Mouse (Mus musculus) limb, embryonic 10.5 days (tissue): ENCODE measurements around the gene Maco1. TPM values are rescaled to one million over a fixed set of nuclear protein-coding genes. Genes with fewer than 3 reads are reported as not detected.
"Not testable (repeated sequence)": the region's sequence is repeated elsewhere in the genome, so short reads cannot be mapped to it uniquely, and the experiment has no call there.

Source experiments
- DNase-seq: peaks from one replicate; pipeline ENCODE4 v3.0.0-alpha.2; 2017; ENCODE audit warnings: low spot score
- H3K27ac ChIP-seq: fragments of 300-500 bp; sonication (generic); 2 replicates; pipeline ENCODE4 v1.5.1; 2016; ENCODE audit warnings: mild to moderate bottlenecking
- H3K27me3 ChIP-seq: fragments of 300-500 bp; sonication (generic); 2 replicates; pipeline ENCODE4 v1.6.1; 2016; ENCODE audit warnings: low read depth, mild to moderate bottlenecking; ENCODE audit not compliant: poor library complexity, severe bottlenecking
- H3K36me3 ChIP-seq: fragments of 300-500 bp; sonication (generic); 2 replicates; pipeline ENCODE4 v1.6.1; 2016; ENCODE audit warnings: mild to moderate bottlenecking, moderate library complexity
- H3K4me1 ChIP-seq: fragments of 300-500 bp; sonication (generic); 2 replicates; pipeline ENCODE4 v1.6.1; 2016
- H3K4me3 ChIP-seq: fragments of 300-500 bp; sonication (generic); 2 replicates; pipeline ENCODE4 v1.5.1; 2016; ENCODE audit warnings: mild to moderate bottlenecking, moderate library complexity
- H3K9me3 ChIP-seq: fragments of 300-500 bp; sonication (generic); replicated peaks from 2 replicates; pipeline ENCODE4 v1.6.1; 2016; ENCODE audit warnings: mild to moderate bottlenecking
- WGBS: fragments of 180-500 bp; shearing (Covaris S2); methylation state at CpG from one replicate; pipeline ENCODE4 v1.1.7; 2016; 5-methylcytosine and 5-hydroxymethylcytosine counted together
- polyA plus RNA-seq: library from polyadenylated mRNA; unstranded; fragments of >200 nt; fragmentation: Nextera tagmentation; extraction: Ambion mirVana; gene quantifications from 2 replicates; pipeline ENCODE4 v1.2.1, GENCODE M21; 2016

The Maco1 gene
- polyA plus RNA-seq, 1 experiment from 2014 or later: 48.2 TPM

- DNase-seq: no peak
- peaks cover 95% of the 10 kb centered on the region for H3K36me3 ChIP-seq
- WGBS: 94% methylated on average over 11 of the region's 11 CpGs
Measured at GRCm38 (mm10) chr4:134827806-134828205, 25.3 kb downstream of the Maco1 start.

GRCm38 (mm10) chr4:134826348-134826747, 26.8 kb downstream of the Maco1 start:
- Histone ChIP-seq H3K4me1 (no peaks in the 10 kb centered on the region), H3K9me3 (no peaks in the 10 kb centered on the region), H3K27ac (no peak overlapping the region), H3K4me3 (no peak overlapping the region), H3K27me3 (no peaks in the 10 kb centered on the region), H3K36me3 (peaks cover 93% of the 10 kb centered on the region)
- DNase-seq: no peak

More at GRCm38 (mm10) chr4:134827806-134828205, 25.3 kb downstream of the Maco1 start:
- Histone ChIP-seq H3K27me3 (no peaks in the 10 kb centered on the region), H3K27ac (no peak overlapping the region), H3K9me3 (no peaks in the 10 kb centered on the region), H3K4me1 (no peaks in the 10 kb centered on the region), H3K4me3 (no peak overlapping the region)

- H3K27ac ChIP-seq, H3K27me3 ChIP-seq, H3K4me1 ChIP-seq, H3K4me3 ChIP-seq, DNase-seq, H3K9me3 ChIP-seq: not testable (repeated sequence)
- 95% methylated on average over 11 of the region's 11 CpGs for WGBS
- peaks cover 89% of the 10 kb centered on the region for H3K36me3 ChIP-seq
Measured at GRCm38 (mm10) chr4:134825864-134826263, 27.3 kb downstream of the Maco1 start.

GRCm38 (mm10) chr4:134823560-134823959, 29.6 kb downstream of the Maco1 start:
- Histone ChIP-seq H3K4me3 (no peak overlapping the region), H3K4me1 (no peaks in the 10 kb centered on the region), H3K9me3 (no peaks in the 10 kb centered on the region), H3K27me3 (no peaks in the 10 kb centered on the region), H3K27ac (no peak overlapping the region), H3K36me3 (peaks cover 85% of the 10 kb centered on the region)
- WGBS: 85% methylated on average over 2 of the region's 2 CpGs
- no peak for DNase-seq

GRCm38 (mm10) chr4:134821061-134821460, 32.1 kb downstream of the Maco1 start:
- Histone ChIP-seq H3K4me3 (no peak overlapping the region), H3K27ac (no peak overlapping the region), H3K27me3 (no peaks in the 10 kb centered on the region), H3K36me3 (peaks cover 79% of the 10 kb centered on the region), H3K4me1 (no peaks in the 10 kb centered on the region), H3K9me3 (no peaks in the 10 kb centered on the region)
- DNase-seq: no peak
- WGBS: 88% methylated on average over 1 of the region's 1 CpGs

GRCm38 (mm10) chr4:134817706-134818105, 35.4 kb downstream of the Maco1 start:
- Histone ChIP-seq H3K9me3 (no peaks in the 10 kb centered on the region), H3K4me1 (no peaks in the 10 kb centered on the region), H3K36me3 (peaks cover 71% of the 10 kb centered on the region), H3K27me3 (no peaks in the 10 kb centered on the region), H3K4me3 (no peak overlapping the region), H3K27ac (no peak overlapping the region)
- WGBS: 87% methylated on average over 4 of the region's 4 CpGs
- DNase-seq: no peak

- H3K9me3 ChIP-seq: no peaks in the 10 kb centered on the region
- 90% methylated on average over 4 of the region's 4 CpGs for WGBS
Measured at GRCm38 (mm10) chr4:134814229-134814571, 38.9 kb downstream of the Maco1 start.

GRCm38 (mm10) chr4:134813406-134814228, 39.5 kb downstream of the Maco1 start:
- Histone ChIP-seq H3K9me3 (no peaks in the 10 kb centered on the region), H3K36me3 (peaks cover 81% of the 10 kb centered on the region), H3K4me1 (no peaks in the 10 kb centered on the region), H3K27ac (no peak overlapping the region), H3K4me3 (no peak overlapping the region), H3K27me3 (no peaks in the 10 kb centered on the region)
- no peak for DNase-seq
- 93% methylated on average over 17 of the region's 17 CpGs for WGBS

More at GRCm38 (mm10) chr4:134814229-134814571, 38.9 kb downstream of the Maco1 start:
- H3K4me1 ChIP-seq: no peaks in the 10 kb centered on the region
- H3K27ac ChIP-seq: no peak overlapping the region
- H3K4me3 ChIP-seq: no peak overlapping the region
- peaks cover 81% of the 10 kb centered on the region for H3K36me3 ChIP-seq
- H3K27me3 ChIP-seq: no peaks in the 10 kb centered on the region
- no peak for DNase-seq

- Histone ChIP-seq H3K36me3 (peaks cover 95% of the 10 kb centered on the region), H3K27ac (no peak overlapping the region), H3K27me3 (no peaks in the 10 kb centered on the region), H3K9me3 (no peaks in the 10 kb centered on the region), H3K4me1 (0 out of 2 replicates have a peak, but pooled peaks cover 6% of the 10 kb centered on the region), H3K4me3 (no peak overlapping the region)
- 86% methylated on average over 5 of the region's 5 CpGs for WGBS
- DNase-seq: no peak
Measured at GRCm38 (mm10) chr4:134804765-134805164, 48.4 kb downstream of the Maco1 start.

- Histone ChIP-seq H3K36me3 (peaks cover 75% of the 10 kb centered on the region), H3K27me3 (no peaks in the 10 kb centered on the region), H3K4me1 (0 out of 2 replicates have a peak, but pooled peaks cover 15% of the 10 kb centered on the region), H3K4me3 (no peak overlapping the region), H3K27ac (no peak overlapping the region), H3K9me3 (no peaks in the 10 kb centered on the region)
- DNase-seq: no peak
- WGBS: 93% methylated on average over 3 of the region's 3 CpGs
Measured at GRCm38 (mm10) chr4:134802765-134803164, 50.4 kb downstream of the Maco1 start.

GRCm38 (mm10) chr4:134802155-134802554, 51.0 kb downstream of the Maco1 start:
- Histone ChIP-seq H3K4me1 (0 out of 2 replicates have a peak, but pooled peaks cover 16% of the 10 kb centered on the region), H3K27me3 (no peaks in the 10 kb centered on the region), H3K4me3 (no peak overlapping the region), H3K36me3 (peaks cover 69% of the 10 kb centered on the region), H3K9me3 (no peaks in the 10 kb centered on the region), H3K27ac (no peak overlapping the region)
- 95% methylated on average over 10 of the region's 10 CpGs for WGBS
- no peak for DNase-seq

- H3K4me3 ChIP-seq: no peak overlapping the region
- DNase-seq: no peak
- 80% methylated on average over 10 of the region's 10 CpGs for WGBS
- H3K4me1 ChIP-seq: 0 out of 2 replicates have a peak, but pooled peaks cover 24% of the 10 kb centered on the region
- H3K27me3 ChIP-seq: no peaks in the 10 kb centered on the region
- no peak overlapping the region for H3K27ac ChIP-seq
- no peaks in the 10 kb centered on the region for H3K9me3 ChIP-seq
- peaks cover 54% of the 10 kb centered on the region for H3K36me3 ChIP-seq
Measured at GRCm38 (mm10) chr4:134800693-134801092, 52.5 kb downstream of the Maco1 start.

GRCm38 (mm10) chr4:134800098-134800497, 53.0 kb downstream of the Maco1 start:
- H3K9me3 ChIP-seq: no peaks in the 10 kb centered on the region
- no peak for DNase-seq
- H3K4me3 ChIP-seq: no peak overlapping the region
- no peak overlapping the region for H3K27ac ChIP-seq
- 80% methylated on average over 8 of the region's 8 CpGs for WGBS
- 0 out of 2 replicates have a peak, but pooled peaks cover 24% of the 10 kb centered on the region for H3K4me1 ChIP-seq
- H3K27me3 ChIP-seq: no peaks in the 10 kb centered on the region
- H3K36me3 ChIP-seq: peaks cover 48% of the 10 kb centered on the region
